ENCODE assay signal across 15 mouse cellular contexts in genomic region chr4:108358498-108358897, GRCm38 (mm10). TPM values are rescaled to one million over a fixed set of nuclear protein-coding genes. Genes with fewer than 3 reads are reported as not detected.
DNase-seq lines count a peak whose midpoint lies in the region; ATAC-seq and TF ChIP-seq lines count a peak whose summit lies in the region.
"Had no signal": no experiment of that assay in that cellular context is flagged by ENCODE, and none has a peak within 500 bp of the region (broad histone marks: within the 10 kb centered on the region; RNA-seq: fewer than 3 reads in every experiment).

No protein-coding gene starts in this region.

- no peak for DNase-seq in heart, postnatal 14 days
- no peak for DNase-seq in embryonic facial prominence, embryonic 10.5 days (ENCODE audit: low spot score)
- no peak for DNase-seq in forebrain, postnatal 0 days
- no peak for DNase-seq in right cerebral cortex, adult 18-20 months
- no peak for DNase-seq in kidney, adult 11 months
- DNase-seq: cerebellum, postnatal 25 days; gastrocnemius, postnatal 10 days; liver, embryonic 13.5 days; lung, postnatal 36 days had no signal

- H3K4me1 ChIP-seq in heart, embryonic 13.5 days, result peaks cover 74% of the 10 kb centered on the region
- H3K4me1 ChIP-seq in embryonic facial prominence, embryonic 10.5 days, result peaks cover 87% of the 10 kb centered on the region
- peaks cover 31% of the 10 kb centered on the region for H3K4me1 ChIP-seq in forebrain, postnatal 0 days (ENCODE audit: insufficient read depth)
- peaks cover 52% of the 10 kb centered on the region for H3K4me1 ChIP-seq in midbrain, embryonic 12.5 days

- peak overlapping the region; percentile 93 for H3K27ac ChIP-seq in heart, embryonic 13.5 days (replicated peaks)
- peak overlapping the region; percentile 94 for H3K27ac ChIP-seq in embryonic facial prominence, embryonic 10.5 days (replicated peaks)
- H3K27ac ChIP-seq in forebrain, postnatal 0 days (ENCODE audit: low read depth, low read length), result peak overlapping the region; percentile 97
- peak overlapping the region; percentile 11; the same call in 1 of the 2 replicates for H3K27ac ChIP-seq in midbrain, embryonic 12.5 days (replicated peaks)
- H3K27ac ChIP-seq: liver, embryonic 13.5 days had no signal

- intact Hi-C loops in heart, postnatal 14 days (cut with DNase I), result no loop called here

- no peak for TF ChIP-seq CTCF in forebrain, postnatal 0 days (IDR thresholded peaks at IDR 0.05; ENCODE audit: low read depth)

- no peak for ATAC-seq in heart, embryonic 13.5 days (ENCODE audit: extremely low read depth, insufficient number of reproducible peaks, low FRiP score, low TSS enrichment)
- ATAC-seq in forebrain, postnatal 0 days, result no peak
- no peak for ATAC-seq in midbrain, embryonic 12.5 days (ENCODE audit: low FRiP score, low read depth)
- ATAC-seq in megakaryocyte-erythroid progenitor cell, adult 5-6 weeks (replicated peaks; ENCODE audit: low FRiP score, low TSS enrichment, poor library complexity, severe bottlenecking), result no peak

- H3K9me3 ChIP-seq in heart, embryonic 13.5 days, result no peaks in the 10 kb centered on the region
- no peaks in the 10 kb centered on the region for H3K9me3 ChIP-seq in embryonic facial prominence, embryonic 10.5 days
- H3K9me3 ChIP-seq in forebrain, postnatal 0 days (ENCODE audit: low read length), result no peaks in the 10 kb centered on the region
- no peaks in the 10 kb centered on the region for H3K9me3 ChIP-seq in midbrain, embryonic 12.5 days
- H3K9me3 ChIP-seq: liver, embryonic 13.5 days had no signal

- H3K9ac ChIP-seq in heart, embryonic 13.5 days, result no peak overlapping the region
- no peak overlapping the region for H3K9ac ChIP-seq in forebrain, postnatal 0 days
- H3K9ac ChIP-seq in midbrain, embryonic 12.5 days (replicated peaks), result no peak overlapping the region
- H3K9ac ChIP-seq: liver, embryonic 13.5 days had no signal

- H3K4me3 ChIP-seq in heart, embryonic 13.5 days, result no peak overlapping the region
- no peak overlapping the region for H3K4me3 ChIP-seq in embryonic facial prominence, embryonic 10.5 days
- no peak overlapping the region for H3K4me3 ChIP-seq in forebrain, postnatal 0 days (ENCODE audit: low read depth, low read length)
- H3K4me3 ChIP-seq in midbrain, embryonic 12.5 days, result no peak overlapping the region
- H3K4me3 ChIP-seq: liver, embryonic 13.5 days had no signal

- 35% methylated on average over 4 of the region's 4 CpGs for WGBS in heart, embryonic 13.5 days
- WGBS in embryonic facial prominence, embryonic 10.5 days, result 15% methylated on average over 4 of the region's 4 CpGs
- 18% methylated on average over 4 of the region's 4 CpGs for WGBS in forebrain, postnatal 0 days
- WGBS in midbrain, embryonic 12.5 days, result 18% methylated on average over 4 of the region's 4 CpGs

- H3K27me3 ChIP-seq in heart, embryonic 13.5 days (replicated peaks), result no peaks in the 10 kb centered on the region
- no peaks in the 10 kb centered on the region for H3K27me3 ChIP-seq in embryonic facial prominence, embryonic 10.5 days (replicated peaks; ENCODE audit: low read depth, poor library complexity, severe bottlenecking)
- H3K27me3 ChIP-seq in forebrain, postnatal 0 days (ENCODE audit: insufficient read depth, low read length), result no peaks in the 10 kb centered on the region
- H3K27me3 ChIP-seq in midbrain, embryonic 12.5 days, result no peaks in the 10 kb centered on the region; the same call in 1 of the 2 replicates

- no peaks in the 10 kb centered on the region for H3K36me3 ChIP-seq in heart, embryonic 13.5 days
- H3K36me3 ChIP-seq in embryonic facial prominence, embryonic 10.5 days (replicated peaks), result no peaks in the 10 kb centered on the region
- H3K36me3 ChIP-seq in forebrain, postnatal 0 days (ENCODE audit: insufficient read depth), result no peaks in the 10 kb centered on the region
- no peaks in the 10 kb centered on the region for H3K36me3 ChIP-seq in midbrain, embryonic 12.5 days
- H3K36me3 ChIP-seq: liver, embryonic 13.5 days had no signal

- no peak overlapping the region for H3K4me2 ChIP-seq in heart, embryonic 13.5 days
- H3K4me2 ChIP-seq in forebrain, postnatal 0 days (ENCODE audit: low read depth), result no peak overlapping the region
- no peak overlapping the region for H3K4me2 ChIP-seq in midbrain, embryonic 12.5 days (replicated peaks)
- H3K4me2 ChIP-seq: liver, embryonic 13.5 days had no signal

RNA-seq across cellular contexts. Expression of gene Shisal2a, which starts 24.7 kb away (rescaled TPM):
- 1.1 and 1.8 TPM in 2 replicates for polyA plus RNA-seq in heart, embryonic 13.5 days (2015; fragmentation: Nextera tagmentation; extraction: Ambion mirVana)
- total RNA-seq in heart, postnatal 14 days (2021), result not detected
- polyA plus RNA-seq in embryonic facial prominence, embryonic 10.5 days (2016; fragmentation: Nextera tagmentation; extraction: Ambion mirVana), result 4.0 and 5.6 TPM in 2 replicates
- 1.9 TPM in 1 of 2 replicates, not detected in the other for total RNA-seq in forebrain, postnatal 0 days (2014; rRNA removed)
- polyA plus RNA-seq in forebrain, postnatal 0 days (2015; fragmentation: Nextera tagmentation; extraction: Ambion mirVana), result 3.0 and 4.9 TPM in 2 replicates
- polyA plus RNA-seq in midbrain, embryonic 12.5 days (2016; fragmentation: Nextera tagmentation; extraction: Ambion mirVana), result 1.7 and 2.0 TPM in 2 replicates
- total RNA-seq in megakaryocyte-erythroid progenitor cell, adult 5-6 weeks (2014; fragmentation: Nextera tagmentation), result not detected in 2 replicates
- total RNA-seq in megakaryocyte-erythroid progenitor cell, adult 5-6 weeks (2017), result not detected in 2 replicates
- total RNA-seq: gastrocnemius, postnatal 10 days had no signal
- polyA plus RNA-seq: C2C12; large intestine, adult 2 months; thymus, postnatal 0 days had no signal

RNA-seq across cellular contexts. Expression of gene Coa7, which starts 30.6 kb away (rescaled TPM):
- polyA plus RNA-seq in heart, embryonic 13.5 days (2015; fragmentation: Nextera tagmentation; extraction: Ambion mirVana), result 37.1 and 41.6 TPM in 2 replicates
- 10 to 100 TPM; 41.1 TPM for total RNA-seq in heart, postnatal 14 days (2021)
- 70.4 and 78.9 TPM in 2 replicates for polyA plus RNA-seq in embryonic facial prominence, embryonic 10.5 days (2016; fragmentation: Nextera tagmentation; extraction: Ambion mirVana)
- 21.6 and 22.3 TPM in 2 replicates for total RNA-seq in forebrain, postnatal 0 days (2014; rRNA removed)
- polyA plus RNA-seq in forebrain, postnatal 0 days (2015; fragmentation: Nextera tagmentation; extraction: Ambion mirVana), result 59.5 and 66.0 TPM in 2 replicates
- polyA plus RNA-seq in midbrain, embryonic 12.5 days (2016; fragmentation: Nextera tagmentation; extraction: Ambion mirVana), result 50.4 and 57.5 TPM in 2 replicates
- 12.8 and 27.1 TPM in 2 replicates for total RNA-seq in megakaryocyte-erythroid progenitor cell, adult 5-6 weeks (2014; fragmentation: Nextera tagmentation)
- 5.9 and 16.1 TPM in 2 replicates for total RNA-seq in megakaryocyte-erythroid progenitor cell, adult 5-6 weeks (2017)

RNA-seq across cellular contexts. Expression of gene Gpx7, which starts 48.3 kb away (rescaled TPM):
- 61.6 and 61.9 TPM in 2 replicates for polyA plus RNA-seq in heart, embryonic 13.5 days (2015; fragmentation: Nextera tagmentation; extraction: Ambion mirVana)
- 10 to 100 TPM; 12.7 to 13.9 TPM for total RNA-seq in heart, postnatal 14 days (2021)
- polyA plus RNA-seq in embryonic facial prominence, embryonic 10.5 days (2016; fragmentation: Nextera tagmentation; extraction: Ambion mirVana), result 39.7 and 40.1 TPM in 2 replicates
- total RNA-seq in forebrain, postnatal 0 days (2014; rRNA removed), result 24.1 and 38.5 TPM in 2 replicates
- polyA plus RNA-seq in forebrain, postnatal 0 days (2015; fragmentation: Nextera tagmentation; extraction: Ambion mirVana), result 37.5 and 46.4 TPM in 2 replicates
- 39.3 and 54.2 TPM in 2 replicates for polyA plus RNA-seq in midbrain, embryonic 12.5 days (2016; fragmentation: Nextera tagmentation; extraction: Ambion mirVana)
- not detected in 2 replicates for total RNA-seq in megakaryocyte-erythroid progenitor cell, adult 5-6 weeks (2014; fragmentation: Nextera tagmentation)
- total RNA-seq in megakaryocyte-erythroid progenitor cell, adult 5-6 weeks (2017), result 0.61 and 0.94 TPM in 2 replicates
- polyA plus RNA-seq: C2C12 had no signal

RNA-seq across cellular contexts. Expression of gene Zyg11b, which starts 57.6 kb away (rescaled TPM):
- polyA plus RNA-seq in heart, embryonic 13.5 days (2015; fragmentation: Nextera tagmentation; extraction: Ambion mirVana), result 6.3 and 6.6 TPM in 2 replicates
- 10 to 100 TPM; 37.6 to 39.1 TPM for total RNA-seq in heart, postnatal 14 days (2021)
- polyA plus RNA-seq in embryonic facial prominence, embryonic 10.5 days (2016; fragmentation: Nextera tagmentation; extraction: Ambion mirVana), result 14.7 and 15.4 TPM in 2 replicates
- 142 and 151 TPM in 2 replicates for total RNA-seq in forebrain, postnatal 0 days (2014; rRNA removed)
- polyA plus RNA-seq in forebrain, postnatal 0 days (2015; fragmentation: Nextera tagmentation; extraction: Ambion mirVana), result 18.8 and 23.8 TPM in 2 replicates
- 33.9 and 40.5 TPM in 2 replicates for polyA plus RNA-seq in midbrain, embryonic 12.5 days (2016; fragmentation: Nextera tagmentation; extraction: Ambion mirVana)
- 8.8 and 11.3 TPM in 2 replicates for total RNA-seq in megakaryocyte-erythroid progenitor cell, adult 5-6 weeks (2014; fragmentation: Nextera tagmentation)
- total RNA-seq in megakaryocyte-erythroid progenitor cell, adult 5-6 weeks (2017), result 12.5 and 17.6 TPM in 2 replicates

Comparison
In these comparisons a context has a peak if more than half of its experiments do, and no peak if none do; other contexts are left out.
1. H3K27ac ChIP-seq: peak in every context shown above with its lines; median percentile 97 in forebrain, postnatal 0 days; 94 in embryonic facial prominence, embryonic 10.5 days; 93 in heart, embryonic 13.5 days; 11 in midbrain, embryonic 12.5 days.